Mouse (Mus musculus) kidney, adult 2 months (tissue): Measurements from ENCODE around the gene Kbtbd7. TPM values are rescaled to one million over a fixed set of nuclear protein-coding genes. Genes with fewer than 3 reads are reported as not detected.

Experiments
- DNase-seq: peaks from one replicate; pipeline ENCODE4 v3.0.0; 2021
- H3K27ac ChIP-seq: fragments of 200-500 bp; 2 replicates; pipeline ENCODE4 v1.5.1; 2012; ENCODE audit warnings: low read depth, low read length, control low read depth, inconsistent platforms; ENCODE audit not compliant: insufficient read depth
- H3K27me3 ChIP-seq: fragments of 200-500 bp; replicated peaks from 2 replicates; pipeline ENCODE4 v1.6.1; 2012; ENCODE audit warnings: mild to moderate bottlenecking, moderate library complexity, low read length, inconsistent platforms; ENCODE audit not compliant: control insufficient read depth, insufficient read depth
- H3K36me3 ChIP-seq: fragments of 200-500 bp; 2 replicates; pipeline ENCODE4 v1.6.1; 2012; ENCODE audit warnings: mild to moderate bottlenecking, moderate library complexity, low read length, inconsistent platforms; ENCODE audit not compliant: control insufficient read depth, insufficient read depth
- H3K4me1 ChIP-seq: fragments of 200-500 bp; 2 replicates; pipeline ENCODE4 v1.6.1; 2011; ENCODE audit warnings: low read length; ENCODE audit not compliant: control insufficient read depth, insufficient read depth
- H3K4me3 ChIP-seq: fragments of 200-500 bp; 2 replicates; pipeline ENCODE4 v1.5.1; 2011; ENCODE audit warnings: mild to moderate bottlenecking, low read depth, low read length, control low read depth; ENCODE audit not compliant: insufficient read depth
- CTCF ChIP-seq: fragments of 200-500 bp; conservative IDR thresholded peaks from 2 replicates; pipeline ENCODE4 v1.5.1; 2011; ENCODE audit warnings: low read depth, mild to moderate bottlenecking, control low read depth, low read length, moderate library complexity, mixed read lengths; ENCODE audit not compliant: insufficient read depth, insufficient read length
- POLR2A ChIP-seq: fragments of 200-500 bp; IDR thresholded peaks from one replicate; pipeline ENCODE4 v1.6.1; 2011; ENCODE audit warnings: low read depth, low read length, control low read depth
- WGBS: fragments of 180-500 bp; shearing (Covaris S2); methylation state at CpG from one replicate; pipeline ENCODE4 v1.1.7; 2018; 5-methylcytosine and 5-hydroxymethylcytosine counted together
- polyA plus RNA-seq: library from polyadenylated mRNA; depleted of rRNA; stranded (reverse); fragments of >200 nt; gene quantifications from 2 replicates; pipeline ENCODE4 v1.2.3, GENCODE M21; 2012; rRNA removed

The Kbtbd7 gene
- 4.5 and 5.0 TPM in 2 replicates for polyA plus RNA-seq

DNA sequence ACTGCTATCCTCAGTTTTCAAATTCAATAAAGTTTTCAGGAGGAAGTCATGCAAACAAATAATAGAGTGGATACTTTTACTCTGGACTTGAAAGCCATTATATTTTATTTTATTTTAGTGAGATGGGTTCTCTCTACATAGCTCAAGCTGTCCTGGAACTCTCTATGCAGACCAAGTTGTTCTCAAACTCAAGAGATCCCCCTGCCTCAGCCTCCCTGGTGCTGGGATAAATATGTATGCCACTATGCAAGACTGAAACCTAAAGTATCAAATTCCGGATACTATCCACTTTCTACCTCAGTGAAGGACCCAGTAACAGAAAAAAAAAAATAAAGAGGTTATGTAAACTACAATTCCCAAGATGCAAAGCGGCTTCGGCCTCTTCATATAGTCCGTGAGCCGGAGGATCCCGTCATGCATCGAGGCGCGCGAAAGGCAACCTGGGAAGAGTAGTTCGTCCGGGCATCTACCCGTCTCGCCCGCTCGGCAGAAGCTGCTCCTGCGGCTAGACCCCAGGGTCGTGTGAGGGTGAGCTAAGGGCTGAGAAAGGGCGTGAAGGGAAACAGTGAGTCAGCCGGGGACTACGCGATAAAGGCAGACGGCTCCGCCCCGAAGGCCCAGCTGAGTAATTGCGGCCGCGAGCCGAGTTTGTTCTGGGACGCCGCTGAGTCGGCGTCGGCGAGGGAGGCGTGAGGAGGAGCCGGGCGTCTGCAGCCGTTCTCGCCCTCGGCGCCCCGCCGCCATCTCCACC lies at the start of gene Kbtbd7:
Gene Kbtbd7, plus strand, starts transcription at position 533 of the 751 bp plus-strand sequence.
- DNase-seq: peak; percentile 97
- under 1% methylated on average over 44 of the region's 44 CpGs for WGBS

DNA sequence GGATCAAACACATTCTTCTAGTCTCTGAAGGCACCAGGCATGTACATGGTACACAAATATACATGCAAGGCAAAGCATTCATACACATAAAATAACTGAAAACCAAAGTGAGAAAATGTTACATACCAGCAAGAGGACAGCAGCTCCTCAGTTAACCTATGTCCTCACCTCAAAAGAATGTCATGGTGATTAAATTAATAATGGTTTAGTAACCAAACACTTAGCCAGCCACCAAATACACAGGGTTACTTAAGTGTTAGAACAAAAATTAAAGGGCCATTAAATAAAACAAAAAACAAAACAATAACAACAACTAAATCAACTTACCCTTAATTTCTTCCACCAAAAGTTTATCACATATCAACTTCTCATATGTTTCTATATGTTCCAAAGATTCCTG lies 49.3 kb upstream of the Kbtbd7 start:
- Histone ChIP-seq H3K4me1 (no peaks in the 10 kb centered on the region), H3K4me3 (no peak overlapping the region), H3K27me3 (no peaks in the 10 kb centered on the region), H3K36me3 (no peaks in the 10 kb centered on the region; the same call in 1 of the 2 replicates), H3K27ac (no peak overlapping the region)
- DNase-seq: no peak
- TF ChIP-seq CTCF (no peak), POLR2A (no peak)

More for the DNA sequence above, at the start of gene Kbtbd7:
- H3K27me3 ChIP-seq: no peaks in the 10 kb centered on the region
- H3K4me3 ChIP-seq: peak within 1 kb of the TSS; percentile 97
- no peaks in the 10 kb centered on the region for H3K36me3 ChIP-seq
- no peaks in the 10 kb centered on the region for H3K4me1 ChIP-seq
- H3K27ac ChIP-seq: peak within 1 kb of the TSS; percentile 73; the same call in 1 of the 2 replicates
- TF ChIP-seq POLR2A (peak; percentile 39), CTCF (no peak)

DNA sequence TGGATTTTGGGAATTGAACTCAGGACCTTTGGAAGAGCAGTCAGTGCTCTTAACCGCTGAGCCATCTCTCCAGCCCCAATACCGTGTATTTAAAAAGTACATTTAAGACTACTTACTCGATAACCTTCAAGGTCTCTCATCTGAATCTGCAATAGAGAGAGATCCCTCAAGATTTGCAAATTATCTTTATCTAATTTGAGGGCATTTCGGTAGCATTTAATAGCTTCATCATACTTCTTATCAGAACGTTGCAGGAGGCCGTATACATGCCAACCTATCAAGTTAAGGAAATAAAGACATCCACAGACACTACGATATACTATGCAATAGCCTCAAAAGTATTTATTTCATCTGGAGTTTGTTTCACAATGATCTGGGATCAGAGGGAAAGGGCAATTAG lies 43.2 kb upstream of the Kbtbd7 start:
- Histone ChIP-seq H3K4me3 (no peak overlapping the region), H3K27ac (no peak overlapping the region), H3K4me1 (no peaks in the 10 kb centered on the region), H3K27me3 (no peaks in the 10 kb centered on the region), H3K36me3 (no peaks in the 10 kb centered on the region; the same call in 1 of the 2 replicates)
- 93% methylated on average over 7 of the region's 7 CpGs for WGBS
- no peak for DNase-seq
- no peak for TF ChIP-seq POLR2A

DNA sequence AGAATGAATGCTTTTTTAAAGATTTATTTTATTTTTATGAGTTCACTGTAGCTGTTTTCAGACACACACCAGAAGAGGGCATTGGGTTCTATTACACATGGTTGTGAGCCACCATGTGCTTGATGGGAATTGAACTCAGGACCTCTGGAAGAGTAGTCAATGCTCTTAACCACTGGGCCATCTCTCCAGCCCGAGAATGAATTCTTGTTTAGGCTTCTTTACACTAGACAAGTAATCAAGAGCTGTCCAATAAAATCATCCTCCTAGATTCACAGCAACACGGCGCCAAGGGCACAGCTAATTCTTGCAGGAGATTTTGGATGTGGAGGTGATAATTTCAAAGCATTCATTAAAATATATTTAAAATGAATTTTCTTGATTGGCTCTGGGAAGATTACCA lies 38.0 kb upstream of the Kbtbd7 start:
- no peak for TF ChIP-seq CTCF
- TF ChIP-seq POLR2A: no peak
- 90% methylated on average over 3 of the region's 3 CpGs for WGBS

DNA sequence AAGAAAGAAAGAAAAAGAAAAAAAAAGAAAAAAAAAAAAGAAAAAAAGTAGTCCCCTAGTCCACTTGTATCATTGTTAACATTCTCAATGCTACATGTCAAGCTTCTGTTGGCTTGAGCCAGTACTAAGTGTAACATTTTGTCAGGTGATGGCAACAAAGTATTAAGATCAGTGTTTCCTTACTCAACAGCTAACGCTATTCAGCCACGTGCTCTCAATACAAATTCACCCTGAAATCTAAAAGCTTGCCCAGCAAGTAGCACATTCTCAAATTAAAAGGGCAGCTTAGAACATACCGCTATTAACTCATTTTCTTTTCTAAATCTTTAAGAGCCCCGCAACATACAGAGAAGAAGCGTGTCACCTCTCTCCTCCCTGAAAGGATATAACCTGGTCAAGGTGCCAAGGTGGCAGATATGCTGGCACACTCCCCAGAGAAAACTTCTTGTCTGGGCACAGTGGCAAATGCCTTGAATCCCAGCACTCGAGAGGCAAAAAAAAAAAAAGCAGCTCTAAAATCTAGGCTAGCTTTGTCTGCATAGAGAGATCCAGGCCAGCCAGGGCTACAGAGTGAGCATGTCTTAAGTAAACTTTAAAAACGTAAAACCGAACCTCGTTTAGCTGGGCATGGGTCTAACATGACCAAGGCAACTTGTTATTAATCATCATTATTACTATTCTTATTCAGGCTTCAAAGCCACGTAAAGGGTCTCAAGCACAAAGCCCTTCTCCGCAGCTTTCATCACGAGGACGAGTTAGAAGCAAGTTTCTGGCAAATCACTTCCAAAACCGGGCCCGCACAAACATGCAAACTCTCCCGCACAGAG lies 36.7 kb upstream of the Kbtbd7 start:
- Histone ChIP-seq H3K4me1 (peaks cover 7% of the 10 kb centered on the region; the same call in 1 of the 2 replicates), H3K4me3 (peak overlapping the region; percentile 86), H3K27ac (peak overlapping the region; percentile 97), H3K27me3 (no peaks in the 10 kb centered on the region), H3K36me3 (no peaks in the 10 kb centered on the region; the same call in 1 of the 2 replicates)
- TF ChIP-seq CTCF (no peak), POLR2A (no peak)
- peak; percentile 59 for DNase-seq
- WGBS: under 1% methylated on average over 16 of the region's 16 CpGs

More for the DNA sequence above, 38.0 kb upstream of the Kbtbd7 start:
- Histone ChIP-seq H3K4me1 (peaks cover 7% of the 10 kb centered on the region; the same call in 1 of the 2 replicates), H3K27ac (no peak overlapping the region), H3K4me3 (no peak overlapping the region), H3K36me3 (no peaks in the 10 kb centered on the region; the same call in 1 of the 2 replicates), H3K27me3 (no peaks in the 10 kb centered on the region)
- no peak for DNase-seq

DNA sequence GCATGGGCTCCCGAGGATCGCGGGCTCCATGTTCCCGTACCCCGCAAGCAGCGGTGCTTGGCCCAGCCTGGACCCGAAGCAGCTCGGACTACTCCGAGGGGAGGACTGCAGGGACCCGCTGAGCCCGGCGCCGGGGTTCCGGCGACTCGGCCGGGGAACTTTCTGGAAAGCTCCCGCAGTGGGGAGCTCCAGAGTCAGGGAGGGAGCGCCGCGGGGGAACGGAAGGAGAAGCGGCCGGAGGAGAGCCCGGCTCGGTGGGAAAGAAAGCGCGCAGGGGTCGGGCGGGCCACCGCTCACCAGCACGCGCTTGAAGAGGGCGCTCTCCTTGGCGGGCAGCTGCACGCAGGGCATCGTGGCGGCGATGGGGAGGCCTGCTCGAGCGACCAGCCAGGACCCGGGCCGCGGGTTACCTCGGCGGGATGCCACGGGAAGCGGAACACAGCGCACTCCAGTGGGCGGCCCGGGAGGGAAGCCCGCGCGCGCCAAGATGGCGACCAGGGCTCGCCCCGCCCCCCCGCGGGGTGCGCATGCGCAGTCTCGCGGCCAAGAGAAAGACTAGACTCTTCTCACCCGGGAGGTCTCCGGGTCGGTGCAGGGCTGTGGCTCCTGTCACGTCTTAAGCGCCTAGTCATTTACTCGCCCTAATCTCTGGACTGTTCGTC lies 35.9 kb upstream of the Kbtbd7 start, which contains the start of gene Naa16:
Gene Naa16, minus strand, starts transcription at position 514 of the 662 bp plus-strand sequence.
- peak within 1 kb of the TSS; percentile 97 for H3K27ac ChIP-seq
- no peaks in the 10 kb centered on the region for H3K36me3 ChIP-seq
- TF ChIP-seq CTCF (peak; percentile 28; the same call in 1 of the 2 replicates), POLR2A (peak; percentile 75)
- no peaks in the 10 kb centered on the region for H3K27me3 ChIP-seq
- peaks cover 7% of the 10 kb centered on the region; the same call in 1 of the 2 replicates for H3K4me1 ChIP-seq
- peak; percentile 96 for DNase-seq
- H3K4me3 ChIP-seq: peak within 1 kb of the TSS; percentile 86
- under 1% methylated on average over 71 of the region's 71 CpGs for WGBS
